Mouse (Mus musculus) thymus, adult 2 months (tissue): Measurements from ENCODE around the gene Ksr2. TPM values are rescaled to one million over a fixed set of nuclear protein-coding genes. Genes with fewer than 3 reads are reported as not detected.

ENCODE experiments used
- DNase-seq: peaks from one replicate; pipeline ENCODE4 v3.0.0; 2021
- H3K27ac ChIP-seq: fragments of 200-500 bp; 2 replicates; pipeline ENCODE4 v1.5.1; 2012; ENCODE audit warnings: low read length, control low read depth; ENCODE audit not compliant: control insufficient read depth, insufficient read depth
- H3K27me3 ChIP-seq: fragments of 200-500 bp; 2 replicates; pipeline ENCODE4 v1.6.1; 2012; ENCODE audit warnings: mild to moderate bottlenecking, low read length, moderate library complexity, mixed read lengths; ENCODE audit not compliant: control insufficient read depth, insufficient read depth
- H3K36me3 ChIP-seq: fragments of 200-500 bp; 2 replicates; pipeline ENCODE4 v1.6.1; 2012; ENCODE audit warnings: mild to moderate bottlenecking, low read length, moderate library complexity; ENCODE audit not compliant: control insufficient read depth, insufficient read depth
- H3K4me1 ChIP-seq: fragments of 200-500 bp; replicated peaks from 2 replicates; pipeline ENCODE4 v1.6.1; 2012; ENCODE audit warnings: low read length; ENCODE audit not compliant: control insufficient read depth, insufficient read depth
- H3K4me3 ChIP-seq: fragments of 200-500 bp; 2 replicates; pipeline ENCODE4 v1.5.1; 2012; ENCODE audit warnings: mild to moderate bottlenecking, low read length, control low read depth, moderate library complexity; ENCODE audit not compliant: control insufficient read depth, insufficient read depth
- CTCF ChIP-seq: fragments of 200-500 bp; IDR thresholded peaks from 2 replicates; pipeline ENCODE4 v1.5.1; 2012; ENCODE audit warnings: mild to moderate bottlenecking, control low read depth, low read length, moderate library complexity, borderline replicate concordance; ENCODE audit not compliant: control insufficient read depth, poor library complexity, insufficient read depth; ENCODE audit errors: extremely low read depth
- POLR2A ChIP-seq: fragments of 200-500 bp; IDR thresholded peaks from 2 replicates; pipeline ENCODE4 v1.6.1; 2012; ENCODE audit warnings: mild to moderate bottlenecking, low read length, control low read depth, moderate library complexity; ENCODE audit not compliant: control insufficient read depth, poor library complexity, insufficient read depth; ENCODE audit errors: extremely low read depth
- WGBS: fragments of 180-500 bp; shearing (Covaris S2); methylation state at CpG from one replicate; pipeline ENCODE4 v1.1.7; 2018; 5-methylcytosine and 5-hydroxymethylcytosine counted together
- polyA plus RNA-seq: library from polyadenylated mRNA; depleted of rRNA; stranded (reverse); fragments of >200 nt; gene quantifications from 2 replicates; pipeline ENCODE4 v1.2.3, GENCODE M21; 2012; rRNA removed

The Ksr2 gene
- polyA plus RNA-seq = 0.54 and 0.84 TPM in 2 replicates

GRCm38 (mm10) chr5:117413507-117414501, at the start of gene Ksr2:
Ksr2 (plus strand) TSS chr5:117414000.
- peak; percentile 48 for DNase-seq
- 2% methylated on average over 89 of the region's 89 CpGs for WGBS
- Histone ChIP-seq H3K36me3 (no peaks in the 10 kb centered on the region), H3K27me3 (no peaks in the 10 kb centered on the region; the same call in 1 of the 2 replicates), H3K27ac (no peak within 1 kb of the TSS), H3K4me3 (peak within 1 kb of the TSS; percentile 52), H3K4me1 (peaks cover 7% of the 10 kb centered on the region; the same call in 1 of the 2 replicates)
- TF ChIP-seq POLR2A (no peak), CTCF (0 out of 2 replicates have a peak, but pooled peaks have one; percentile 20)

- Histone ChIP-seq H3K4me1 (peaks cover 24% of the 10 kb centered on the region), H3K36me3 (peaks cover 23% of the 10 kb centered on the region), H3K27me3 (no peaks in the 10 kb centered on the region), H3K4me3 (no peak overlapping the region), H3K27ac (no peak overlapping the region)
- DNase-seq = no peak
- no peak for TF ChIP-seq CTCF
- WGBS = 94% methylated on average over 3 of the region's 3 CpGs
Observed at GRCm38 (mm10) chr5:117364821-117365220, 49.0 kb upstream of the Ksr2 start.

GRCm38 (mm10) chr5:117365904-117366561, 47.8 kb upstream of the Ksr2 start:
- Histone ChIP-seq H3K4me1 (peaks cover 17% of the 10 kb centered on the region), H3K4me3 (no peak overlapping the region), H3K36me3 (peaks cover 33% of the 10 kb centered on the region), H3K27me3 (no peaks in the 10 kb centered on the region), H3K27ac (no peak overlapping the region)
- TF ChIP-seq POLR2A (no peak), CTCF (no peak)
- no peak for DNase-seq
- 95% methylated on average over 13 of the region's 13 CpGs for WGBS

GRCm38 (mm10) chr5:117367206-117367605, 46.6 kb upstream of the Ksr2 start:
- Histone ChIP-seq H3K4me3 (no peak overlapping the region), H3K36me3 (peaks cover 45% of the 10 kb centered on the region), H3K27me3 (no peaks in the 10 kb centered on the region), H3K27ac (no peak overlapping the region), H3K4me1 (peaks cover 11% of the 10 kb centered on the region)
- no peak for TF ChIP-seq CTCF
- TF ChIP-seq POLR2A = no peak
- WGBS = 91% methylated on average over 8 of the region's 8 CpGs
- DNase-seq = no peak

- TF ChIP-seq POLR2A (no peak), CTCF (no peak)
- H3K27me3 ChIP-seq = no peaks in the 10 kb centered on the region
- peaks cover 65% of the 10 kb centered on the region for H3K36me3 ChIP-seq
- H3K4me1 ChIP-seq = no peaks in the 10 kb centered on the region
- DNase-seq = no peak
- 85% methylated on average over 10 of the region's 10 CpGs for WGBS
- no peak overlapping the region for H3K4me3 ChIP-seq
- no peak overlapping the region for H3K27ac ChIP-seq
Observed at GRCm38 (mm10) chr5:117370592-117370991, 43.2 kb upstream of the Ksr2 start.

- WGBS = 96% methylated on average over 9 of the region's 9 CpGs
- peaks cover 73% of the 10 kb centered on the region for H3K36me3 ChIP-seq
- H3K4me3 ChIP-seq = no peak overlapping the region
- H3K27me3 ChIP-seq = no peaks in the 10 kb centered on the region
- H3K4me1 ChIP-seq = no peaks in the 10 kb centered on the region
- no peak overlapping the region for H3K27ac ChIP-seq
- no peak for DNase-seq
- TF ChIP-seq CTCF = 0 out of 2 replicates have a peak, but pooled peaks have one; percentile 18
- TF ChIP-seq POLR2A = no peak
Observed at GRCm38 (mm10) chr5:117373418-117373817, 40.4 kb upstream of the Ksr2 start.
